In the genomic region with DNA sequence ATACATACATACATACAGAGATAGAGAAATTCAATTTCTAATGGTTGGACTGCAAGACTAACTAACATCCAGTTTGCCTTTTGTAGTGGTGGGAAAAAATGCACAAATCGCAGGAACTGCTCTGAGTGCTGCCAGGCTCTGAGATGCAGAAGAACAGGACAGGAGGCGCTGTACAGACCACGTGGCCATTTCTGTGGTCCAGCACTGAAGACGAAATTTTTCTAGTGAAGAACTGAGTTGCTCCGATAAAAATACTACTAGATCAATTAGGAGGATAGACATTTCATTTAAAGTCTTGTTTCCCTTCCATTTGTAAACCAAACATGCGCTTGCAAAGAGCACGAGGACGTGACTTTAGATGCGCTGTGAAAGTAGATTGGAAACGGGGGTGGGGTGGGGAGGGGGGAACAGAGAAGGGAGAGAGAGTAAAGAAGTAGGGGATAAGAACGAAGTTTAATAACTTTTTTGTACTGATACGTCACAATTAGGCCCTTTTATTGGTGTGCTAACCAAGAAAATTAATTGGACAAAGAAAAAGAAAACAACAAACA, we compare ENCODE assay signal across 8 mouse cellular contexts. TPM values are rescaled to one million over a fixed set of nuclear protein-coding genes. Genes with fewer than 3 reads are reported as not detected.
DNase-seq lines count a peak whose midpoint lies in the region; ATAC-seq and TF ChIP-seq lines count a peak whose summit lies in the region.

No protein-coding gene starts in this region.

- peaks cover 5% of the 10 kb centered on the region; the same call in 1 of the 2 replicates for H3K4me1 ChIP-seq in kidney, postnatal 0 days (replicated peaks; ENCODE audit: insufficient read depth, low read length)
- H3K4me1 ChIP-seq in hindbrain, embryonic 16.5 days (ENCODE audit: control insufficient read depth, insufficient read depth, low read depth, low read length), result peaks cover 13% of the 10 kb centered on the region

- peak; percentile 87 for DNase-seq in kidney, postnatal 0 days (ENCODE audit: low spot score)
- DNase-seq in kidney, postnatal 25 days, result no peak
- DNase-seq in MN1 (ENCODE audit: low spot score), result peak; percentile 68
- DNase-seq in embryo, embryonic 9.5 days (ENCODE audit: extremely low spot score), result peak; percentile 74

- no peaks in the 10 kb centered on the region for H3K9me3 ChIP-seq in kidney, postnatal 0 days (replicated peaks; ENCODE audit: low read length)
- no peaks in the 10 kb centered on the region for H3K9me3 ChIP-seq in hindbrain, embryonic 16.5 days (ENCODE audit: control insufficient read depth, low read length)

- H3K9ac ChIP-seq in kidney, postnatal 0 days (ENCODE audit: low read depth, low read length), result peak overlapping the region; percentile 27; the same call in 1 of the 2 replicates
- peak overlapping the region; percentile 39; the same call in 1 of the 2 replicates for H3K9ac ChIP-seq in hindbrain, embryonic 16.5 days (ENCODE audit: low read depth, low read length)

- WGBS in kidney, postnatal 0 days, result 0% methylated on average over 12 of the region's 12 CpGs
- WGBS in hindbrain, embryonic 16.5 days, result under 1% methylated on average over 12 of the region's 12 CpGs
- WGBS in macrophage (ENCODE audit: missing documents), result under 1% methylated on average over 12 of the region's 12 CpGs

- peak overlapping the region; percentile 71 for H3K4me2 ChIP-seq in kidney, postnatal 0 days (ENCODE audit: low read length)
- H3K4me2 ChIP-seq in hindbrain, embryonic 16.5 days (ENCODE audit: low read length), result peak overlapping the region; percentile 63

- TF ChIP-seq CTCF in kidney, postnatal 0 days (IDR thresholded peaks at IDR 0.05; ENCODE audit: low read depth), result peak; percentile 45; the same call in 1 of the 2 replicates

- no peaks in the 10 kb centered on the region for H3K36me3 ChIP-seq in kidney, postnatal 0 days (ENCODE audit: insufficient read depth, low read length)
- no peaks in the 10 kb centered on the region for H3K36me3 ChIP-seq in hindbrain, embryonic 16.5 days (ENCODE audit: control insufficient read depth, insufficient read depth, low read length)
- no peaks in the 10 kb centered on the region for H3K36me3 ChIP-seq in macrophage (ENCODE audit: inconsistent target)

- H3K27ac ChIP-seq in kidney, postnatal 0 days, result no peak overlapping the region; the same call in 1 of the 2 replicates
- H3K27ac ChIP-seq in hindbrain, embryonic 16.5 days (ENCODE audit: low read depth, low read length), result no peak overlapping the region
- no peak overlapping the region for H3K27ac ChIP-seq in macrophage

- ATAC-seq in kidney, postnatal 0 days (replicated peaks; ENCODE audit: low FRiP score, low read depth), result no peak
- ATAC-seq in hindbrain, embryonic 16.5 days, result no peak
- no peak for ATAC-seq in erythroid progenitor cell, adult 5-6 weeks (replicated peaks; ENCODE audit: low FRiP score, poor library complexity, severe bottlenecking)
- no peak for ATAC-seq in activated CD4-positive, CD25-positive, alpha-beta regulatory T cell, adult 4 months

- no peaks in the 10 kb centered on the region for H3K27me3 ChIP-seq in kidney, postnatal 0 days (ENCODE audit: insufficient read depth, low read length)
- H3K27me3 ChIP-seq in hindbrain, embryonic 16.5 days (replicated peaks; ENCODE audit: control insufficient read depth, insufficient read depth, low read length), result no peaks in the 10 kb centered on the region

- H3K4me3 ChIP-seq in kidney, postnatal 0 days (replicated peaks; ENCODE audit: low read depth, low read length), result peak overlapping the region; percentile 49
- H3K4me3 ChIP-seq in hindbrain, embryonic 16.5 days (ENCODE audit: low read length), result peak overlapping the region; percentile 48
- peak overlapping the region; percentile 36 for H3K4me3 ChIP-seq in macrophage (ENCODE audit: inconsistent target)

- H3K79me2 ChIP-seq in macrophage (ENCODE audit: inconsistent target), result no peaks in the 10 kb centered on the region

RNA-seq across cellular contexts. Expression of a gene that starts 7.6 kb away (rescaled TPM):
- 101 and 103 TPM in 2 replicates for polyA plus RNA-seq in kidney, postnatal 0 days (2015; fragmentation: Nextera tagmentation; extraction: Ambion mirVana)
- polyA plus RNA-seq in hindbrain, embryonic 16.5 days (2015; fragmentation: Nextera tagmentation; extraction: Ambion mirVana), result 70.1 and 75.0 TPM in 2 replicates
- 10 to 100 TPM in 24 of 26 experiments, 1 to 10 TPM in 2; 4.3 to 52.1 (median 25.5) TPM for total RNA-seq in macrophage (2018; cell fraction: chromatin; rRNA removed)
- 10 to 100 TPM; 22.7 to 50.8 (median 44.2) TPM for total RNA-seq in macrophage (2018; cell fraction: cytosol; rRNA removed)
- total RNA-seq in macrophage (2018; cell fraction: nucleus; rRNA removed), result 10 to 100 TPM in 25 of 26 experiments, 1 to 10 TPM in 1; 9.8 to 66.8 (median 25.0) TPM
- 29.7 to 59.8 TPM (median 37.0 TPM) in 3 replicates for polyA plus RNA-seq in macrophage (2018)
- 29.6 and 37.3 TPM in 2 replicates for total RNA-seq in erythroid progenitor cell, adult 5-6 weeks (2015; ENCODE audit: low replicate concordance)
- 60.8 and 61.5 TPM in 2 replicates for total RNA-seq in erythroid progenitor cell, adult 5-6 weeks (2017; ENCODE audit: low replicate concordance)
- 10 to 100 TPM; 16.2 to 18.4 TPM for polyA plus RNA-seq in activated CD4-positive, CD25-positive, alpha-beta regulatory T cell, adult 4 months (2017; shearing (Covaris generic))

RNA-seq across cellular contexts. Expression of a gene that starts 26.0 kb away (rescaled TPM):
- not detected in 2 replicates for polyA plus RNA-seq in kidney, postnatal 0 days (2015; fragmentation: Nextera tagmentation; extraction: Ambion mirVana)
- polyA plus RNA-seq in hindbrain, embryonic 16.5 days (2015; fragmentation: Nextera tagmentation; extraction: Ambion mirVana), result not detected in 2 replicates
- total RNA-seq in macrophage (2018; cell fraction: chromatin; rRNA removed), result not detected
- not detected for total RNA-seq in macrophage (2018; cell fraction: cytosol; rRNA removed)
- total RNA-seq in macrophage (2018; cell fraction: nucleus; rRNA removed), result not detected
- polyA plus RNA-seq in macrophage (2018), result not detected in 3 replicates
- total RNA-seq in erythroid progenitor cell, adult 5-6 weeks (2015; ENCODE audit: low replicate concordance), result not detected in 2 replicates
- total RNA-seq in erythroid progenitor cell, adult 5-6 weeks (2017; ENCODE audit: low replicate concordance), result not detected in 2 replicates
- not detected for polyA plus RNA-seq in activated CD4-positive, CD25-positive, alpha-beta regulatory T cell, adult 4 months (2017; shearing (Covaris generic))

RNA-seq across cellular contexts. Expression of a gene that starts 42.2 kb away (rescaled TPM):
- not detected in 2 replicates for polyA plus RNA-seq in kidney, postnatal 0 days (2015; fragmentation: Nextera tagmentation; extraction: Ambion mirVana)
- polyA plus RNA-seq in hindbrain, embryonic 16.5 days (2015; fragmentation: Nextera tagmentation; extraction: Ambion mirVana), result not detected in 2 replicates
- not detected for total RNA-seq in macrophage (2018; cell fraction: chromatin; rRNA removed)
- total RNA-seq in macrophage (2018; cell fraction: cytosol; rRNA removed), result not detected
- total RNA-seq in macrophage (2018; cell fraction: nucleus; rRNA removed), result not detected
- polyA plus RNA-seq in macrophage (2018), result not detected in 3 replicates
- total RNA-seq in erythroid progenitor cell, adult 5-6 weeks (2015; ENCODE audit: low replicate concordance), result not detected in 2 replicates
- not detected in 2 replicates for total RNA-seq in erythroid progenitor cell, adult 5-6 weeks (2017; ENCODE audit: low replicate concordance)
- not detected for polyA plus RNA-seq in activated CD4-positive, CD25-positive, alpha-beta regulatory T cell, adult 4 months (2017; shearing (Covaris generic))

Comparison
In these comparisons a context has a peak if more than half of its experiments do, and no peak if none do; other contexts are left out.
1. DNase-seq: peak in kidney, postnatal 0 days (single experiment), MN1 (single experiment) and embryo, embryonic 9.5 days (single experiment); none in kidney, postnatal 25 days (0 of 2).
2. Peak in every context shown above with its lines, with median percentiles within 50 percentile points of each other: H3K4me3 ChIP-seq.